Mouse (Mus musculus) bone marrow macrophage, adult 2 months (primary cell): Measurements from ENCODE around the gene Supt5. TPM values are rescaled to one million over a fixed set of nuclear protein-coding genes. Genes with fewer than 3 reads are reported as not detected.

Experiments used
- H3K27ac ChIP-seq: 2 replicates; pipeline ENCODE4 v1.5.1; 2012; ENCODE audit warnings: low read depth, low read length; ENCODE audit not compliant: insufficient read depth
- H3K4me1 ChIP-seq: 2 replicates; pipeline ENCODE4 v1.6.1; 2012; ENCODE audit warnings: low read length; ENCODE audit not compliant: control insufficient read depth, insufficient read depth
- H3K4me3 ChIP-seq: 2 replicates; pipeline ENCODE4 v1.5.1; 2012; ENCODE audit warnings: mild to moderate bottlenecking, low read length, moderate library complexity; ENCODE audit not compliant: insufficient read depth
- CTCF ChIP-seq: IDR thresholded peaks from 2 replicates; pipeline ENCODE4 v1.5.1; 2012; ENCODE audit warnings: low read depth, mild to moderate bottlenecking, low read length, moderate library complexity
- POLR2A ChIP-seq: IDR thresholded peaks from 2 replicates; pipeline ENCODE4 v1.6.1; 2012; ENCODE audit warnings: mild to moderate bottlenecking, low read depth, low read length, borderline replicate concordance
- polyA plus RNA-seq: library from polyadenylated mRNA; stranded (reverse); fragments of >200 nt; gene quantifications from 2 replicates; pipeline ENCODE4 v1.2.4, GENCODE M21; 2012; ENCODE audit not compliant: missing spikeins, insufficient read depth, insufficient read length

Supt5 gene
- polyA plus RNA-seq, 1 experiment, result 77.4 TPM

DNA sequence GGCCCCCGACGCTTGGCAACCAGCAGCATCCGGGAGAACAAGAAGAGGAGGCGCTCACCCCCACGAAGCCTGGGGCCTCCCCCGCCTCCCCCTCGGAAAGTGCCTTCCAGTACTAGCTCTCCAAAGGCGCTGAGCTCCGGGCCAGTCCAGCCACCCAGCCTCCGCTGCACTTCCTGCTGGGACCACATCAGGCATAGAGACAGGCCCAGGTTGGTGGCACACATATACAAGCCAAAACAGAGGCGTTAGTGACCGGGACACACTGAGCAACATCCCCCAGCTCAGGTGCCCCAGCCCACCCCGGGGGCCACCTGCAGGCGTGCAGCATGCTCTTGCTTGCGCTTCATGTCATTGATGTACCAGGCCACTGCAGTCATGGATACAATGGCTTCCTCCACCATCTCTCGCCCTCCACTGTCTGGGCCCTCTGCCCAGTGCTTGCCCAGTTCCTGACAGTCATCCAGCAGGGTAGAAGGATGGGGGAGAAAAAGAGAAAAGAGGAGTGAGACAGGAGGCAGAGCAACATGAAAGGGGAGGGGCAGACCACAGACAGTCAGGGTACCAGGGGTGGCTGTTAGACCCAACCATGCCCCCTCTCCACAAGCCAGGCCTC lies 29.2 kb upstream of the Supt5 start:
- TF ChIP-seq CTCF (no peak), POLR2A (no peak)
- H3K27ac ChIP-seq, result no peak overlapping the region
- no peak overlapping the region for H3K4me3 ChIP-seq
- H3K4me1 ChIP-seq, result no peaks in the 10 kb centered on the region

DNA sequence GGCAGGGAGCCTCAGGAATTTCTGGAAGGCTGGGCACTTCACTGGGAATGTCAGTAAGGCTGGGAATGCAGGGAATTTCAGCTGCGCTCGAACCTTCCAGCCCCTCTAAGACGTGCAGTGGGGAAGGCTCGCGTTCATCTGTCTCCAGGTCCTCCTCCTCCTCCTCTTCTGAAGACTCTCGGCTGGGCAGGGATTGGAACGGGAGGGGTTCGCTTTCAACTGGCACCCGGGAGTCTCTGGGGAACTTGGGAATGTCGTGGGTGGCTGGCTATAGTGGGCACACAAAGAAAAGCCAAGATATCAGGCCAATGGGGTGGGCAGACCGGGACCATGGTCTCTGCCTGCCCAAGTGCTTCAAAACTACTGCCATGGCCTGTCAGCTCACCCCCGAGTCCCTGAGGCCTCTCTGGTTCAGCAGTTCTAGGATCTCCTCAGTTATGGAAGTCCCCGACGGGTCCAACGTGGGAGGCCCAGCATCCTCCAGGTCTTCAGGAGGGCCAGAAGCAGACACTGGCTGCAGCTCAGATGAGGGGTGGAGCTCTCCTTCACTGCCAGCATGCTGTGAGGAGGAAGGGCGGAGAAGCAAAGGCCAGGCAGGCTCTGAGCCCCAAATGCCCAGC lies 24.0 kb upstream of the Supt5 start:
- Histone ChIP-seq H3K27ac (no peak overlapping the region), H3K4me3 (no peak overlapping the region), H3K4me1 (no peaks in the 10 kb centered on the region)
- TF ChIP-seq POLR2A (no peak), CTCF (no peak)

GRCm38 (mm10) chr7:28361647-28362341 lies 23.2 kb upstream of the Supt5 start:
- Histone ChIP-seq H3K27ac (no peak overlapping the region), H3K4me1 (no peaks in the 10 kb centered on the region), H3K4me3 (no peak overlapping the region)
- TF ChIP-seq CTCF, result no peak
- no peak for TF ChIP-seq POLR2A

GRCm38 (mm10) chr7:28360291-28360690 lies 21.7 kb upstream of the Supt5 start:
- H3K27ac ChIP-seq, result no peak overlapping the region
- H3K4me3 ChIP-seq, result no peak overlapping the region
- H3K4me1 ChIP-seq, result no peaks in the 10 kb centered on the region
- TF ChIP-seq CTCF (no peak), POLR2A (no peak)

GRCm38 (mm10) chr7:28359854-28360253 lies 21.3 kb upstream of the Supt5 start:
- Histone ChIP-seq H3K4me1 (no peaks in the 10 kb centered on the region), H3K4me3 (no peak overlapping the region), H3K27ac (no peak overlapping the region)
- TF ChIP-seq POLR2A (no peak), CTCF (no peak)

DNA sequence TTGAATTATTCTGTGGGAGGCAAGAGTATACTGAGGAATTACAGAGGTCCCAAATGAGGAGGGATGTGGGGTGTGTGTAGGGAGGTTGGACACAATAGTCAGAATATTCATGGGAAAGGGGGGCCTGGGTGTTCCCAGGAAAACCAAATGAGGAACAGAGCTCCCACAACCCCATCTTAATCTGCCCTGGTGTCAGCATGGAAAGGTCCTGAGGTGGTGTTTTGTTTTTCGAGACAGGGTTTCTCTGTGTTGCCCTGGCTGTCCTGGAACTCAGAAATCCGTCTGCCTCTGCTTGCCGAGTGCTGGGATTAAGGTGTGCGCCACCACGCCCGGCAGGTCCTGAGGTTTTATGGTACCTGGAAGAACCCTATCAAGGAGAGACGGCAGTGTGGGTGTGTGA lies 19.9 kb upstream of the Supt5 start:
- Histone ChIP-seq H3K4me1 (no peaks in the 10 kb centered on the region), H3K4me3 (no peak overlapping the region), H3K27ac (no peak overlapping the region)
- no peak for TF ChIP-seq POLR2A
- no peak for TF ChIP-seq CTCF

GRCm38 (mm10) chr7:28357984-28358383 lies 19.4 kb upstream of the Supt5 start:
- Histone ChIP-seq H3K27ac (no peak overlapping the region), H3K4me3 (no peak overlapping the region), H3K4me1 (no peaks in the 10 kb centered on the region)
- TF ChIP-seq POLR2A, result no peak
- no peak for TF ChIP-seq CTCF

- TF ChIP-seq CTCF (no peak), POLR2A (no peak)
- Histone ChIP-seq H3K4me1 (peaks cover 1% of the 10 kb centered on the region; the same call in 1 of the 2 replicates), H3K4me3 (no peak overlapping the region), H3K27ac (no peak overlapping the region)
Measured at GRCm38 (mm10) chr7:28356981-28357380, 18.4 kb upstream of the Supt5 start.

DNA sequence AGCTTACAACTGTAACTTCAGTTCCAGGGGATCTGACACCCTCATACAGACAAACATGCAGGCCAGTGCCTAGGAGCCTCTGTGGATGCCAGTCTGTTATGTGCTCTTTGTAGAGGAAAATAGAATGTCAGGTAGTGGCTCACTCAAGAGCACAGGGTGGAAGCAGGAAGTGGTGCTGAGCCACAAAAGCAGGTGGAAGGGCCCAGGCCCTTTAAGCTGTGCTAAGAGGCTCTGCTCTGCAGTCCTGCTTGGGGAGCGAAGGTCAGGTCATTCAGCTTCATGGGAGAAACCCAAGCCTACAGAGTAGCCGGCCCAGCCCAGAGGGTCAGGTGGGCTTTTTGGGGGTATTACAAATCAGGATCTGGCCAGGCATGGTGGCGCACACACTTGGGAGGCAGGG lies 16.7 kb upstream of the Supt5 start:
- no peak for TF ChIP-seq POLR2A
- TF ChIP-seq CTCF, result no peak

GRCm38 (mm10) chr7:28354596-28354995 lies 16.1 kb upstream of the Supt5 start:
- no peak for TF ChIP-seq CTCF
- TF ChIP-seq POLR2A, result no peak
- Histone ChIP-seq H3K4me3 (no peak overlapping the region), H3K27ac (no peak overlapping the region), H3K4me1 (peaks cover 8% of the 10 kb centered on the region)

More for the DNA sequence above, 16.7 kb upstream of the Supt5 start:
- Histone ChIP-seq H3K4me1 (peaks cover 3% of the 10 kb centered on the region; the same call in 1 of the 2 replicates), H3K27ac (no peak overlapping the region), H3K4me3 (no peak overlapping the region)
